Mouse (Mus musculus): ENCODE measurements around the gene Dapp1.
A peak's percentile ranks its signal among the peaks of the same experiment; 100 is the strongest.

Dapp1 gene

GRCm38 (mm10) chr3:137981382-137981750, at the start of gene Dapp1:
Gene Dapp1 (minus strand): TSS chr3:137981545.
- DNase-seq (ENCODE audit: low read depth, low spot score), result peak; percentile 42

GRCm38 (mm10) chr3:138030563-138030962, 49.2 kb upstream of the Dapp1 start:
- no peak for DNase-seq (ENCODE audit: low read depth, low spot score)

DNA sequence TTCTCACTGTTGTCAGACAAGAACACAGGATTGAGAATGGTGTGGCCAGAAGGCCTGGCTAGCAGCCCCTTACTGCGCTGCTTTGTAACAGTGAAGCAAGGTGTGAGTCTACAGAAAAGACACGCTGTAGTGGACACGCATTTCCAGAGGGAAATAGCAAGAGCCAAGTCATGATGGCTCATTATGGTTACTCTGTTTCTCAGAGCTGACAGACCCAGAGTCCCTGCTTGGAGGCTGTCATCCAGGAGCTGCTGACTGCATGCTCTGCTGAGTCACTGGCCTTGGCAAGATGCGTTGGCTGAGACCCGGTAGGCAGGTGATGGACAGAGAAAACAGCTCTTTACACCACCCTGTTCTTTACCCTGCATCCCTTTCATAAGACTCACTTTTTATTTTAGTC, 48.0 kb upstream of the Dapp1 start:
- DNase-seq (ENCODE audit: low read depth, low spot score), result no peak

DNA sequence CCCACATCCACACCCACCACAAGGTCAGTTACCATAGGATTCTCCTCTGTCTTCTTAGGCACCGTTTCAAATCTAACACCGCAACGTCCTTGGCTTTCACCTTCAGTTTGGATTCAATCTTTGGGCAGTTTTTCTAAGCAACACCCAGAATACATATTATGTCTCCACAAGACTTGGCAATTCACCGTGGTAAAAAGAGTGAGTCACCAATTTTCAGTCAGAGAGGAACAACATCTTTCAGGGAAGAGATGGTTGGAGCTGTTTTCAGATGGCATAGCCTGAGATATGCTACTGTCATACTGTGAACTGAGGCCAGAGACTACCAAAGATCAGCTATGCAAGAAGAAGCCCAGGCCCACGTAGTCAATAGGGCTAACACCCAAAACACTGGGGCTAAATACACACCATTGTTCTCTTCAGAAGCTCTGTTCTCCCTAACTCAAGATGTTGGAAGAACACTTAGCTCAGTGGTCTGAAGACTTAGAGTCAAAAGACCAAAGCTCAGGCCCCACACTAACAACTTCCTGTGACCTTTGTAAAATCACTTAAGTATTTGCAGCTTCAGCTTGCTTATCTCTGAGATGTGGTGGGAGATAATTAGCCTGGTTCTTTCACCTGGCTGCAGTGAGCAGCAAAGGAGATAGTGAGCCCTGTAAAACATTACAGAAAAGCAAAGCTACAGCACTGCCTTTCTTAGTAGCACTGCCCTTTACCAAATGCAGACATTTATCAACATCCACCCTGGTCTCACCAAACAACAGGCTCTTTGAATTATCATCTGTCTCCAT, 46.4 kb upstream of the Dapp1 start:
- DNase-seq (ENCODE audit: low read depth, low spot score), result no peak

DNA sequence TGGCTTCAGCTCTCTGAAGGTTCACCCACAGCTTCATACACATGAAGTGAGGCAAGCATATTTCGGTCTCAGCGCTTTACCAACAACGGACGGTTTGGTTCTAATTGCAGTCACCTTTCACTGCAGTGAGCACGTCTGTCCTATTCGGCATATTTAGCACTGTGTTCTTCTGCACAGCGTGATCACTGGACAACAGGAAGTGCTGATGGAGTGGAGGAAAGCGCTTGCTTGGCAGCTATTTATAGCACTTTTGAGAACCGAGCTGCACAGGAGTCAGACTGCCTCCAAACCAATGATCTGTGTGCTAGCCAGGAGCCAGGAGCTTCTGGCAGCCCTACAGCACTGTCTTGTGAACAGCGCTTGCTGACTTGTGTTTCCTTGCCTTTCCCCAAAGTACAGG, 44.9 kb upstream of the Dapp1 start:
- DNase-seq (ENCODE audit: low read depth, low spot score), result no peak

DNA sequence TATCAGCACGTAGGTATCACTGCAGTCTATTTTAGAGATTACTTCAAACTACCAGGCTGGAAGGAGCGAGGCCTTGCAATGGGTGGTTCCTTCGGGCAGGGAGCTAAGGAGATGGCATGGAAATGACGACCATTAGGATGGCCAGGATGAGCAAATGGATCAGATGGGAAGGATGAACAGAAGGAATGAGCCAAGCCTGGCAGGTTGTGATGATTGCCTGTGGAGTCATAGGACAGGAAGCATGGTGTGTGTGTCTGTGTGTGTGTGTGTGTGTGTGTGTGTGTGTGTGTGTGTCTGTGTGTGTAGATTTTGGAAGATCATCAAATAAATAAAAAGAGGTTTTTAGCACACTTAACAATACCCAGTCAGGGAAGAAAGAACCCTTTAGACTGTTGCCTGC, 41.3 kb upstream of the Dapp1 start:
- DNase-seq (ENCODE audit: low read depth, low spot score), result no peak

GRCm38 (mm10) chr3:138022003-138022402, 40.7 kb upstream of the Dapp1 start:
- no peak for DNase-seq (ENCODE audit: low read depth, low spot score)

DNA sequence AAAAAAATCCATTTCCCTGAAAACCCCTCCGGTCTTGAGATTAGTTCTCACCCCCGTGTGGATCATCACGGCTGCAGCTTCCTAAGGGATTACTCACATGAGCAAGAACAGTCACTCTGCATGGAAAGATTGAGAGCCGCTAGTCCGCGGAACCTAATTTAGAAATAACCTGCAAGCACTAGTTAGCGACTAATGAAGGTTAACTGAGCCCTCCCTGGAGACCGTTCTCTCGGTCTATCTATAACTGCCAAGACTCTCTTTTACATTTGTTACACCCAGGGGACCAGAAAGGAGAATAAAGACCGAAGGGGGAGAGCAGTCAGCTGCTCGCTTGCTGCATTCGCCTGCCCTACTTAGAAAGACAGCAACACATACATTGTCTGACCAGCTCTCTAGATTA, 35.5 kb upstream of the Dapp1 start:
- peak; percentile 23 for DNase-seq (ENCODE audit: low read depth, low spot score)

GRCm38 (mm10) chr3:138014725-138015124, 33.4 kb upstream of the Dapp1 start:
- DNase-seq (ENCODE audit: low read depth, low spot score), result no peak

DNA sequence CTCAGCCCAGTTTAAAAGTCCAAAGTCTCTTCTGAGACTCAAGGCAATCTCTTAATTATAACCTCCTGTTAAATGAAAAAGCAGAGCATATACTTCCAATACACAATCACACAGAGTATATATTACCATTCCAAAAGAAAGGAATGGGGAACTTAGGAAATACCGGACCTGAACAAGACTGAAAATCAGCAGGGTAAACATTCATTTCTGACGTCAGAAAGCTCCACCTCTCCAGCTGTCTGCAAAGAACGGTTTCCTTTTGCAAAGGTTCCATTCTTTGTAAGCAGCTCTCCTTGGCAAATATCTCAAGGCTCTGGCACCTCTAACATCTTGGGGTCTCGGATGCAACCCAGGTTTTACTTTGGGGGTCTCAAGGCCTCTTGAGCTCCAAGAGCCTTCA, 31.0 kb upstream of the Dapp1 start:
- DNase-seq (ENCODE audit: low read depth, low spot score), result no peak

DNA sequence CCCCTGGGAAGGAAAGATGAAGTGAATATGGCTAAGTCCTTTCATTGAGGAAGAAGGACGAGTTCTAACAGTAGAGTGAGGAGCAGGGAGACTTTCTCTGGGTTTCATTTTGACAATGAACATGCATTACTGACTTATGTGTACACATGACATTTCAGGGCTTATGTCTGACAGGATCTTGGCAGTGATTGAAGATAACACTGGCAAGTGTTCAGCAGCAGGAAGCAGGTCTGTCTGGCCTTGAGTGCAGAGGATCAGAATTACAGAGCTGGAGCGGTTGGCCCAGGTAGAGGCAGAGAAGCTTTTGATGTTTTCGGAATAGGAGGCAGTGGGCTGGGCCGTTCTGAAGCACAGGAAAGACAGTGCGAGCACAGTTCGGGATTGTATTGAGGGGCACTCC, 26.8 kb upstream of the Dapp1 start:
- no peak for DNase-seq (ENCODE audit: low read depth, low spot score)

- DNase-seq (ENCODE audit: low read depth, low spot score), result no peak
These were observed 25.6 kb upstream of the Dapp1 start for GRCm38 (mm10) chr3:138006896-138007295.

GRCm38 (mm10) chr3:138003264-138003663, 21.9 kb upstream of the Dapp1 start:
- DNase-seq (ENCODE audit: low read depth, low spot score), result no peak

DNA sequence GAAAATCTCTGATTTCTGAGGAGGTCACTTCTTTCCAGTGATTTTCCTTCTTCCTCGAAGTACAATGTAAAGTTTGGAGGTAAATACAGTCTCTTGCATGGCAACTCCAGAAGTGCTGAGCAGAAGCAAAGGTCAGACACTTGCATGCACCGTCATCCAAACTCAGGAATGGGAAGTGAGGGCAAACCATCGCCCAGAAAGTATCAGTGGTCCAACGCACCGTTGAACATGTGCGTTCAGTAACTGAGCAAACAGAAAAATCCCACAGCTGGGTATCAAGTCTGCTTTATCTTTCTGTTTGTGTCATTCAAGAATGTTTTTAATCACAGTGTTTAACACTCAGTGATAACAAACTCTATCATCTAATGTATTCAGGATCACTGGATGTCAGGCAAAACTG, 21.2 kb upstream of the Dapp1 start:
- no peak for DNase-seq (ENCODE audit: low read depth, low spot score)

DNA sequence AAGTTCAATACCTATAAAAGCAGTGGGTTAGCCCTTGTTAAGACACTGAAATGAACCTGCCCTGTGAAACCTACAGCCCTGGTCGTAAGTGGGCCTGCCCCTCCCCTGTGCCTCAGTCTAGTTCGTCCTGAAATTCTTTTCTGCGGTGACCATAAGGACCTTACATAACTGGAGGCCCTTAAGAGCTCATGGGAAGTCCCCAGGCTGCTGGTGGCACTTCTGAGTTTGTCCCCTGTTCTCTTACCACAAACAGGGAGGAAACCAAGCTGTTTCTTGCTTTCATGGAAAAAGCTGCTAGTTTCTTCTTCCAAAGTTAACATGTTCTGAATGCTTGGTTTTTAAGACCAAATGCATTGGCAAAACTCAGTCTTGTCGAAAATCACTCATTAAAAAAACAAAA, 20.5 kb upstream of the Dapp1 start:
- no peak for DNase-seq (ENCODE audit: low read depth, low spot score)

- DNase-seq (ENCODE audit: low read depth, low spot score), result no peak
These were observed 19.4 kb upstream of the Dapp1 start for GRCm38 (mm10) chr3:138000724-138001069.

DNA sequence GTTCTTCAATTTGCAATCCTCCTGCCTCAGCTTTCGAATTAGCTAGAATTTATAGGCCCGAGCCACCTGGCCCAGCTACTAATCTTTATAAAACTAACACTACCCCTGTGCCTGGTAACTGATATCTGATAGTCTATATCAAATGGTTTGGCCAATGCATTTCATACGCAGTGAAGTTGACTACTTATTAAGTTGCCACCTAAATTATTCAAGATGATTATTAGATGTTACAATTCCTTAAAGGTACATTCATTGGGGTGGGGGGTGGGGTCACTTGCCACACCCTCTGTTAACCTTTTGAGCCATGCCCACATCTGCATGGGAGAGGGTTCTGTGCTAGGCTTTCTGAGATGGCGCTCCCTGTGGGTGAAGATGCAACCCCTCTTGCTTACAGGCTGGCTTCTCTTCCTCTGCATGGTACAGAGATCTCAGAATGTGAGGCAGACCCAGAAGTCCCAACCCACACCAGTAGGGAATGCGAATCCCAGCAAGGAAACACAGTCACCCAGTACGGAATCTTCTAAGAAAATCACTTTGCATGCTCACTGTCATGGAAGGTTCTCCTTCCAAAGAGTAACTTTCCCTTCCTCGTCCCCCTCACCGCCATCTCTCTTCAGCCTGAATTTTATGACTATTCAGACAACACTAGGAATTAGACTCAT, 18.8 kb upstream of the Dapp1 start:
- DNase-seq (ENCODE audit: low read depth, low spot score), result no peak

GRCm38 (mm10) chr3:137999224-137999790, 18.0 kb upstream of the Dapp1 start:
- DNase-seq (ENCODE audit: low read depth, low spot score), result no peak

DNA sequence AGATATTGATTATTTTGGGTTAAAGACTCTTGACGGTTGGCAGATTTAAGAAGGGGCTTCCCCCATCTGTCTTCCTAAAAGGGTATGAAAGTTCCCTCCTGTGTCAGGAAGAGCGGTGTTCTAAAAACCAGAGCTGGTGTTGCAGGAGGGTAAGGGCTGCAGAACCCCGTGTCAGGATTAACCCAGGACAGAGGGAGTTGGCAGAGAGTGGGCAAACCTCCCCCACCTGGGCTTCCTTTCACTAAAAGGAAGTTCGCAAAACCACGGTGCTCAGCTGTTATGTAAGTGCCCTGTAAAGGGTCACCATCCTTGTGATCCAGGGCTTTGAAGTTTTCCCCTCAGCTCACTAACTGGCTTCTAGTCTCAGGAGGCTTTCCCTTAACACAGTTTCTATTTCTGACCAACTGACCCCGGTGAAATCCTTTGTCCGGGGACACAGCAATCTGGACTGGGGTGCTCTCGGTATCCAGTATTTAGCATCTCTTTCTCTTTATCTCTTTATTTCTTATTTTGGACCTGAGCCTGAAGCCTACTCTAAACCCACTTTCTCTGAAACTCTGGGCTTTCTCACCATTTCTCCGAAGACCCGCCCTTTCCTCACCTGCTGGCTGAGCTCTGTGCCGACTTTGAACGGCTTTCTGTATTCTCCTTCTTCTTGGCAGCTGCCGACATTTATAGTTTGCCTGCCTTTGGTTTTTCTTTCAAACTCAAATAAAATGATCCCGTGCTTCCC, 17.3 kb upstream of the Dapp1 start:
- DNase-seq (ENCODE audit: low read depth, low spot score), result no peak

- DNase-seq (ENCODE audit: low read depth, low spot score), result no peak
These were observed 14.1 kb upstream of the Dapp1 start for GRCm38 (mm10) chr3:137995486-137995885.

- no peak for DNase-seq (ENCODE audit: low read depth, low spot score)
These were observed 12.9 kb upstream of the Dapp1 start for GRCm38 (mm10) chr3:137994196-137994595.

DNA sequence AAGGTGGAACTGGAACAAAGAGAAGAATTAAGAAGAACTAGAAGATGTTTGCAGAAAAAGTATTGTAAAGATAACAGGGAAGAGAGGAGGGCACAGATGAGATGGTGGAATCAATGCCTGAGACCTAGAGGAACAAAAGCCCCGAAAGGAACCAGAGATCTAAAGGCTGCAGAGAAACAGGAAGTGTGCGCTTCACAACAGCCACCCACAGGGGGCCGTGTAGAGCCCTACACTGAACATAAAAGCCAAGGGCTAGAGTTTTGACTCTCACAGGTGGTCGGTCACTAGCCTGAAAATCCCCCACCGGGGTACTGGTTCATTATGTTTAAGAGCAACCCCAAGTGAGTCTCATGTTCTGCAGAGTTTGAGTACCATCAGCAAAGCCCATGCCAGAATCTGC, 11.0 kb upstream of the Dapp1 start:
- no peak for DNase-seq (ENCODE audit: low read depth, low spot score)

DNA sequence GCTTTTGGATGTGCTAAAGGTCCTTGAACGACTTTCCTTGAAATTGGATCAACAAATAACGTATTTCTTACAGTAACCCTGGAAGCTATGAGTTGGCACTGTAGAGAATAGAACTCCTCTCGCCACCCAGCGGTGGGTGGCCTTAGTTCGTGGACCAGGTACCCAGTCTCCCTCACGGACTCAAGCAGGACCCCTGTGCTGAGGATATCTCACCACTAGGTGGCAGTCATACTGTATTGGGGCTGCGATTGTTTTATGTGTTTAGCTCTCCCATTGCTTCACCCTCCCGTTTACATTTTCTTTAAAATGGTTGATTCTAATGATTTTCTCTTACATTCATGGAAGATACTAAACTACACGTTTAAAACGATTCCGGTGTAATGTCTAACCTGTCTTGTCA, 9.8 kb upstream of the Dapp1 start:
- DNase-seq (ENCODE audit: low read depth, low spot score), result peak; percentile 88
